Mouse (Mus musculus) yolk sac, embryonic 10.5 days (tissue): ENCODE data around the gene 4921517D22Rik.
"Not testable (repeated sequence)": the region's sequence is repeated elsewhere in the genome, so short reads cannot be mapped to it uniquely, and the experiment has no call there.

Experiments used
- DNase-seq: peaks from one replicate; pipeline ENCODE4 v3.0.0-alpha.2; 2017; ENCODE audit warnings: low spot score

Gene 4921517D22Rik

GRCm38 (mm10) chr13:59694008-59694407 lies at the start of gene 4921517D22Rik:
Gene 4921517D22Rik, minus strand, starts transcription at chr13:59694108.
- no peak for DNase-seq

GRCm38 (mm10) chr13:59741697-59742096 lies 47.8 kb upstream of the 4921517D22Rik start:
- DNase-seq, result no peak

GRCm38 (mm10) chr13:59741096-59741495 lies 47.2 kb upstream of the 4921517D22Rik start:
- no peak for DNase-seq

DNA sequence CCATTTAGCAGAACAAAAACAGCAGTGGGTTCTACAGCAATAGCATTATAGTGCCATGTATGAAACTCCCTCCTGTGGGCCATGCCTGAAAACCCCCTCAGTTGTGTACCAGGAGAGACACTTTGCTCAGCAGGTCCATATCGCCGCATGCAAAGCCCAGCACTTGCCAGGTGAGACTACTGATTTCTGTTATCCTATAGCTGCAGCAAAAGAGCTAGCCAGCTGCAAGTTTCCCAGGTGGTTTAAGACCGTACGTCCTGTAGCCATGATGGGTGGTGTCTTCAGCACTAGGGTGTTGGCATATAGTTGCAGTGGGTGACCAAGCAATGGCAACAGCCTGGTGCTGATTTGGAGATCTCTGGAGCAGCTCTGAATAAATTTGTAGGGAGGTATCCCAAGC lies 45.5 kb upstream of the 4921517D22Rik start:
- DNase-seq, result no peak

GRCm38 (mm10) chr13:59738455-59738854 lies 44.5 kb upstream of the 4921517D22Rik start:
- DNase-seq, result no peak

- DNase-seq, result no peak
These were observed 41.3 kb upstream of the 4921517D22Rik start for GRCm38 (mm10) chr13:59735190-59735589.

DNA sequence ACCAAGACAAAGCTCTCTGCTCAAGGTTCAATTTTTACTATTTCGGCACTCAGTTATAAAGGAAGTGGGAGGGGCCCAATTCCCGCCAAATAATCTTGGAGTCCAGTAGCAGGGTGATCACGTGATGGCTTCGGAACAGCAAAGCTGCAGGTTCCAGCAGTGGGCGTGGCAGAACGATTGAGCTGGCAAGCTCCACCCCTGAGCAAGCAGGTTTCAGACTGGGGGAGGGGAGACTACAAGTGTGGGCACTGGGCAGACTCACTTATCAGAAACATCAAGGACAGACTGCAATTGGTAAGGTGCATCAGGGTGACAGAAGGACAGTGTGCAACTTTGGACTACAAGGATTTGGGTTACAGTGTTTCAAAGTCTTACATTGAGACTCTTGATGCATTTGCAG lies 40.4 kb upstream of the 4921517D22Rik start:
- DNase-seq, result not testable (repeated sequence)

GRCm38 (mm10) chr13:59733936-59734335 lies 40.0 kb upstream of the 4921517D22Rik start:
- DNase-seq, result no peak

DNA sequence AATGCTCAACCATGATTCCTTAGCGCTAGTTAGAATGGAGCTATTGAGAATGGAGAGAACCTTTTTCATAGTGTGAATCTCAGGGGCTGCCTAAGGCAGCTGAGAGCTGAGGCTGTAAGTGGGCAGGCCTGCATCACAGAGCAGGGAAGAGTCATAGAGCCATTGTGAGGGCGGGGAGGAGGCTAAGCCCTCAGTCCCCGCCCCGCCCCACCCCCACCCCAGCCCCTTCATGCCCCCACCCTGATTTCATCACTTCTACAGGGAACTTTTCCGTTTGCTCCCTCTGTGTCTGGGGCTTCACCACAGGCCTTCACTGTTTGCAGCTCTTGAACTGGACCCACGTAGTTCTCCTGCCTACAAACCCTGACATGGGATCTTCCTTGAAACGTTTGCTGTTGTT lies 37.7 kb upstream of the 4921517D22Rik start, which contains the start of gene Spata31d1d:
TSS of gene Spata31d1d (minus strand) at position 101 of the 400 bp plus-strand sequence.
- no peak for DNase-seq

DNA sequence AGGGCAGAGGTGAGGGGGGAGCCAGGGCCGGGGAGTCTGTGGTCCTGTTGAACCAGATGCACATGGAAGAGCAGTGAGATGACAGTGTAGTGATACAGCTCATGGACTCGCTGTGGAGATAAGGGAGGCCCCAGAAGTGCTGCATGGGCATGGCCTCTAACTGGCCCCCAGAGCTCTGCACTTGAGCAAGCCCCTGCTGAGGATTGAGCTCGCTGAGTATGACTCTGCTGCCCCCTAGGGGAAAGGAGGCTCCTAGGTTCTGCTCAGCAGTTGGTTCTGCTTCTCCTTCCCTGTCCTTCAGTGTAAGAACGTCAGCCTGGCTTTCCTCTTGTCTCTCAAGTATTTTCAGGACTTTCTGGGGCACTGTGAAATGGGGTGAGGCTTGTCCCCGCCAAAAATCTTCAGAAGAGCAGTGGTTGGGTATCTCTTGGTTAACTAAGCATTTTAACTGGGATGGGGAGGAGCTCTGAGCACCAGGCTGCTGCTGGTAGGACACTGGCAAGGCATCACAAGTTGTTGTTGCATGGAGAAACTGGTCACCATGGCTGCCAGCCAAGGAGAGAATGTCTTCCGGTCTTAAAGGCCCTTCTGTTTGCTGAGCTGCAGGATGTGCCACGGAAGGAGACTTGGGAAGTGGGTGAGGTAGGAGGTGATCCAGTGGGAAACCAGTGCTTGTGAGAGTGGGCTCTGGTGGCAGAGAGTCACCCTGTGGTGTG lies 34.6 kb upstream of the 4921517D22Rik start:
- peak; percentile 77 for DNase-seq

DNA sequence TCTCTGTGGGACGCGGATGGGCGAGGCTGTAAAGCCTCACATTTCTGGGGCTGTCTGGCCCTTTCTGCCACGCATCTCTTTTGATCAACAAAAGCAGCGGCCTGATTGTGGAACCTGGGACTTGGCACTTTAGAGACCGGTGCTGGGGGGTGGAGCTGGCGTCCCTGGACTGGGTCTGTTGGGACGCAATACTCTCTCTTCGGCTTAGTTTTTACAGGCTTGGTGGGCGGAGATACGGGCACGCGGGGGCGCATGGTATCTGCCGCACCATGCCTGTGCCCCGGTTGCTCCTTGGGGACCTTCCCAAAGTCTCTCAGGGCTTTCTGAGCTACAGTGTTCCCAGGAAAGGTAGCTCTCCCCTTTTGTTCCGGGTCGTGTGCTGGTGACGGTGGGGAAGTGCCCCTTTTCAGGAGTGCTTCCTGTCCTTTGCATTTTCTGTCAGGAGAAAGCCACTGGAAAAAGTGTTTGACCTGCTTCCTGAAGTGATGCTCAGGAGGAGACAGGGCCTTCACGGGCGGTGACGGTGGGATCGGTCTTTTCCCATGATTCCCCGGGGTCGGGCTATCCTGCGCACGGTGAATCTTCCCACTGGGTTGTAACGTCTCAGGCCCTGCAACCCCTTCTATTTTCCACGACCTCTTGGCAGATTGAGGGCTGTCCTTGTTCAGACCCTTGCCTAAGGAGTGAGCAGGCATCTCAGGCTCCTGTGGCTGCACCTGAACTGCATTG lies 32.4 kb upstream of the 4921517D22Rik start:
- DNase-seq, result no peak

GRCm38 (mm10) chr13:59722089-59722488 lies 28.2 kb upstream of the 4921517D22Rik start:
- not testable (repeated sequence) for DNase-seq

DNA sequence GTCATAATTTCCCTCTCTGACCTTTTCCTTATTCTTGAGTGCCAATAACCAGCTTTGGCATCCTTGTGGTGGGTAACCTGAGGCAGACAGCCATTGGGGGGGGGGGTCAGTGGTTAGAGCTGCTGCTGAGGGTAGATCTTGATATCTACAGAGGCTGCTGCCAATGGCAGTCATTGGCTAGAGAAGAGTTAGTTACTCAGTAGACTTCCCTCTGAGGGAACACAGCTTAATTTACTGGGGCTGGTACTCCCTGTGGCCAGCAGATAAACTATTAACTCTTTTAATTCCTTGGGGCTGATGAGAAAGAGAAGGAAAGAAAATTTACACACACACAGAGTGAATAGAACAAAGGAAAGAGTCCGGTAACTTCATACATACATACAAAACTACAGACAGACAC lies 25.6 kb upstream of the 4921517D22Rik start:
- no peak for DNase-seq

DNA sequence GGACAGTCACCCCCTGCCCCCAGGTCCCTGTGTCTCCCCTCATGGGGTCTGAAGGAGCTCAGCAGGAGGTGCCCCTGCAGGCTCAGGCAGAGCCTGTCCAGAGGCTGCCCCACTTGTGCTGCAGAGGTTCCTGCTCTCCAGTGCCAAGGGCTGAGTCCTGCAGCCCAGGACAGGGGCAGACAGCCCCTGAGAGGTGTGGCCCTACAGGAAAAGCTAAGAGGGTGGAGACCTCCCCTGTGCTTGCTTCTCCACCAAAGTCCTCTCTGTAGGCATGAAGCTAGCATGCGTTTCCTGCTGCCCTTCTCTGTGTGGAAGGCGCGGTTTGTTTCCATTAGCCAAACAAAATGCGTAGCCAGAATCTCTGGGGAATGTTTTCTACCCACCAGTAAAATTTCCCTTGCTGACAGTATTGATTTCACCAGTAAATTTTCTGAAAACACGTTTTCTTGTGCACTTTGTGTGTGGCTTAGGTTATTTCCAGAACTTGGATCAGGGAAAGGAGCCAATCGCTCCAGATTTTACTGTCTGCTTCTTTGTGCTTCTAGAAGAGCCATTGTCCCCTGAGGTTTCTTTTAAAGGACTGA lies 25.0 kb upstream of the 4921517D22Rik start:
- not testable (repeated sequence) for DNase-seq

- no peak for DNase-seq
These were observed 19.8 kb upstream of the 4921517D22Rik start for GRCm38 (mm10) chr13:59713710-59714109.

GRCm38 (mm10) chr13:59711984-59712383 lies 18.1 kb upstream of the 4921517D22Rik start, which contains the start of gene Spata31d1b:
Gene Spata31d1b, plus strand, starts transcription at chr13:59712284.
- DNase-seq, result not testable (repeated sequence)

DNA sequence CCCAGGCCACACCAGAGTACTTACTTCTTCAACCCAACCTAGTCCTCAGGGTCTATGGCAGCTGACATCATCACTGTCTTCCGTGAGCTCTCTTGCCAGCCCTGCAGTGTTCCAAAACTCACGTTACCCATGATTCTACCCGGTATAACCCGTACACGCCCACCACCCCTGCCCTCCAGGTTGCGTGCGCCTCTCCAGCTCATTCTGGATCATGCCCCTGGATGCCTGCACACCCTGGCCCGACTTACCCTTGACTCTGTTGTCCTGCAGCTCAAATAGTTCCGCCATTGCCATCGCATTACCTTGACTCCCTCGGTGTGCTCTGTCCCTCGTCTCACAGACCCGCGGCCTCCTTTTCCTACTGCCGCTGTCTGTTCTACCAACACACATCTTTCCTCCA lies 16.3 kb upstream of the 4921517D22Rik start, which contains the start of gene Spata31d1a:
TSS of gene Spata31d1a (minus strand) at position 101 of the 400 bp plus-strand sequence.
- no peak for DNase-seq

DNA sequence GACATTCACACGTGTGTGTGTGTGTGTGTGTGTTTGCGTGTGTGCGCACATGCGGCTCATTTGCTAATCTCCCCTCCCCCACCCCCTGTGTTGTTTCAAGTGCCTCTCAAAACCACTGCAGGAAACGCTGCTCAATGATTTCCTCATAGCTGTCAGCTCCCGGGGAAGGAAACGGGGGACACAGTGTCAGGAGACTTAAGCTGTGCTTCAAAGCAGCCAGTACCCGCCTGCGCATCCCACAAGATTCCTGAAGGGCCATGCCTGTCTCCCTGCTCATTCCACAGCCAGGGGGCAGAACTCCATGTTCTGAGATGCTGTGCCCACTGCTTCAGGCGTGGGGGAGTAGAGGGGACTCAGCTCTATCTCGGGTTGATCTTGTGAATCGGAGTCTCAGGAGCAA lies 10.7 kb upstream of the 4921517D22Rik start:
- no peak for DNase-seq

GRCm38 (mm10) chr13:59703514-59703913 lies 9.6 kb upstream of the 4921517D22Rik start:
- DNase-seq, result no peak

- DNase-seq, result not testable (repeated sequence)
These were observed 6.2 kb upstream of the 4921517D22Rik start for GRCm38 (mm10) chr13:59700137-59700536.

DNA sequence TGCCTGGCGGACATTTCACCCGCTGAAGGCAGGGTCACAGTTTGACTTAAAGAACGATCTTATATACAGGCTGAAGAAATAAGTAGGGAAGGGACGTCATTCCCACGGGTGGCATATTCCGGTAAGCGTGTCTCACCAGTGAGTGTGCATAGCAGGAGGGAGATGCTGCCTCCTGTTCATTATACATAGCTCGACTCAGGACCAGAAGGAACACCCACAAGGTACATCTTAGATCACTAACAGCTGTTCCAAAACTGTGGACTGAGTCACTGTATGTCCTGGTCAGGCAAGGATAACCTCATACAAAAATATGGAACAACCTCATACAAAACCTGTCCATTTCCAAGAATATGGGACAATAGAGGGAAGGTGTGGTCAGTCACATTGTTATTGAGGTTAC lies 5.2 kb upstream of the 4921517D22Rik start:
- DNase-seq, result no peak

GRCm38 (mm10) chr13:59695781-59696180 lies 1.9 kb upstream of the 4921517D22Rik start:
- no peak for DNase-seq

- no peak for DNase-seq
These were observed 2.4 kb downstream of the 4921517D22Rik start for GRCm38 (mm10) chr13:59691478-59691877.
